Mouse (Mus musculus): ENCODE measurements around the gene Gm9887. TPM values are rescaled to one million over a fixed set of nuclear protein-coding genes. Genes with fewer than 3 reads are reported as not detected.

The Gm9887 gene
- 3.3 and 4.8 TPM in 2 replicates for polyA plus RNA-seq (2012; ENCODE audit: insufficient read depth, low replicate concordance)

DNA sequence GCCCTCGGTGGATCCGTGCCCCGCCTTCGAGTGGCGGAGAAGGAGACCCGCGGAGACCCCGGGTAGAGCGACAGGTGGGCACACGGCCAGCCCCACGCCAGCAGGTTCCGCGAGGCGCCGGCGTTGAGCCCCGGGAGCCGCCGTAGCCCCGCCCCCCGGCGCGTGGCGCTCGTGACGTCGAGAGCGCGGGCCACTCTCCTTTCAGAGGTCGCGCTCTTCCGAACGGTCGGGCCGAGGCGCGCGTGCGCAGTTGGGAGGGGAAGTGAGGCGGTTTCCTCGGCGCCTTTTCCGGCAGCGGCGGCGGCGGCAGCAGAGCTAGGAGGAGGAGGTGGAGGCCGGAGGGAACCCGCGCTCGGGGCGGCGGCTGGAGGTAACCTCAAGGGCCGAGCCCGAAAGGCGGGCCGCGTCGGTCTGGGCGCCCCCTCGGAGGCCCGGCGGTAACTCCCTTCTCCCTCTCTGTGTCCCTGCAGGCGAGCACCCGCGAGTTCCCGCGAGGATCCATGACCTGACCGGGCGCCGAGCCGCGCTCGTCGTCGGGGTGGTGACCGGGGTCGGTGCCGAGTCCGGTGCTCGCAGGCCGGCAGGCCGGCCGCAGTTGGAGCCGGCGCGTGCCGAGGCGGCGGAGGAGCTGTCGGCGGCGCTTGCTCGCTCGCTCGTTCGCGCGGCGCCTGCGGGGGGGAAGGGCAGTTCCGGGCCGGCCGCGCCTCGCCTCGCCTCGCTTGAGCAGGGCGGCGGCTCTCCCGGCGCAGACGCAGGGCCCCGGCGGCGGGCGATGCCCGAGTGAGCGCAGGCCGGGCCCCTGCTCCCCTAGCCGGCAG, at the start of gene Gm9887, which contains the start of gene Arf6:
Gm9887 (minus strand) TSS at position 605 of the 818 bp plus-strand sequence.
Arf6 (plus strand) TSS at position 297 of the 818 bp plus-strand sequence.
- H3K4me3 ChIP-seq (replicated peaks) = peak within 1 kb of the TSS; percentile 99
- peaks cover 29% of the 10 kb centered on the region for H3K4me1 ChIP-seq
- no peak for TF ChIP-seq GATA1 (IDR thresholded peaks at IDR 0.05; ENCODE audit: borderline replicate concordance, low read length)
- peaks cover 27% of the 10 kb centered on the region for H3K36me3 ChIP-seq (replicated peaks; ENCODE audit: low read length)
- no peaks in the 10 kb centered on the region for H3K27me3 ChIP-seq (replicated peaks)
- no peaks in the 10 kb centered on the region for H3K9me3 ChIP-seq

- no peak for TF ChIP-seq FLI1 (IDR thresholded peaks at IDR 0.05; ENCODE audit: low read length)
- no peak for TF ChIP-seq GATA1 (IDR thresholded peaks at IDR 0.05; ENCODE audit: borderline replicate concordance, low read length)
- no peaks in the 10 kb centered on the region for H3K9me3 ChIP-seq
- peaks cover 62% of the 10 kb centered on the region for H3K4me1 ChIP-seq
- H3K36me3 ChIP-seq (replicated peaks; ENCODE audit: low read length) = no peaks in the 10 kb centered on the region
- H3K4me3 ChIP-seq (replicated peaks) = no peak overlapping the region
- peaks cover 40% of the 10 kb centered on the region for H3K27me3 ChIP-seq (replicated peaks)
These were observed 48.5 kb upstream of the Gm9887 start for GRCm38 (mm10) chr12:69420716-69421115.

DNA sequence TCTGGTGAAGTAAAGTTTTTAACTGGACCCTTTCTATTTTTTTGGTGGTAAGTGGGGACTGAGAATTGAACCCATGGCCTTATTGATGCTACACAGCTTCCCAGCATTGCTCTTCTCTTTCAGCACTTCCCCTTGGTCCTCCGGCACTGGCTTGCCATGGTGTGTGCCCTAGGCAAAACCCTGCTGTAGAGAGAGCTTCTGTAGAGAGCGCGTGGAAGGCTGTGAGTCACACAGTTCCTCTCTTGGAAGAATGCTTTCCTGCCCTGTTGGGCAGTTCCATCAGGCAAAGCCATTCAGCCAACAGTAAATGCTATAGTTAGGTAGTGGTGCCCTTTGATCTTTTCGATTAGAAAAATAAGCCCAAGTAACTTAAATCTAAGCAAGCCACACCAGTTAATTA, 47.3 kb upstream of the Gm9887 start:
- H3K4me3 ChIP-seq (replicated peaks) = no peak overlapping the region
- no peaks in the 10 kb centered on the region for H3K9me3 ChIP-seq
- no peaks in the 10 kb centered on the region for H3K36me3 ChIP-seq (replicated peaks; ENCODE audit: low read length)
- no peak for TF ChIP-seq FLI1 (IDR thresholded peaks at IDR 0.05; ENCODE audit: low read length)
- TF ChIP-seq GATA1 (IDR thresholded peaks at IDR 0.05; ENCODE audit: borderline replicate concordance, low read length) = no peak
- H3K27me3 ChIP-seq (replicated peaks) = peaks cover 40% of the 10 kb centered on the region
- peaks cover 59% of the 10 kb centered on the region for H3K4me1 ChIP-seq

- no peaks in the 10 kb centered on the region for H3K36me3 ChIP-seq (replicated peaks; ENCODE audit: low read length)
- H3K9me3 ChIP-seq = no peaks in the 10 kb centered on the region
- H3K27me3 ChIP-seq (replicated peaks) = peaks cover 36% of the 10 kb centered on the region
- H3K4me1 ChIP-seq = peaks cover 55% of the 10 kb centered on the region
- H3K4me3 ChIP-seq (replicated peaks) = no peak overlapping the region
- no peak for TF ChIP-seq GATA1 (IDR thresholded peaks at IDR 0.05; ENCODE audit: borderline replicate concordance, low read length)
- no peak for TF ChIP-seq FLI1 (IDR thresholded peaks at IDR 0.05; ENCODE audit: low read length)
These were observed 46.9 kb upstream of the Gm9887 start for GRCm38 (mm10) chr12:69419017-69419605.

- H3K9me3 ChIP-seq = no peaks in the 10 kb centered on the region
- no peaks in the 10 kb centered on the region for H3K36me3 ChIP-seq (replicated peaks; ENCODE audit: low read length)
- peaks cover 36% of the 10 kb centered on the region for H3K27me3 ChIP-seq (replicated peaks)
- peaks cover 55% of the 10 kb centered on the region for H3K4me1 ChIP-seq
- TF ChIP-seq GATA1 (IDR thresholded peaks at IDR 0.05; ENCODE audit: borderline replicate concordance, low read length) (no peak), FLI1 (IDR thresholded peaks at IDR 0.05; ENCODE audit: low read length) (no peak)
- H3K4me3 ChIP-seq (replicated peaks) = peak overlapping the region; percentile 7
These were observed 46.3 kb upstream of the Gm9887 start for GRCm38 (mm10) chr12:69418606-69419005.

DNA sequence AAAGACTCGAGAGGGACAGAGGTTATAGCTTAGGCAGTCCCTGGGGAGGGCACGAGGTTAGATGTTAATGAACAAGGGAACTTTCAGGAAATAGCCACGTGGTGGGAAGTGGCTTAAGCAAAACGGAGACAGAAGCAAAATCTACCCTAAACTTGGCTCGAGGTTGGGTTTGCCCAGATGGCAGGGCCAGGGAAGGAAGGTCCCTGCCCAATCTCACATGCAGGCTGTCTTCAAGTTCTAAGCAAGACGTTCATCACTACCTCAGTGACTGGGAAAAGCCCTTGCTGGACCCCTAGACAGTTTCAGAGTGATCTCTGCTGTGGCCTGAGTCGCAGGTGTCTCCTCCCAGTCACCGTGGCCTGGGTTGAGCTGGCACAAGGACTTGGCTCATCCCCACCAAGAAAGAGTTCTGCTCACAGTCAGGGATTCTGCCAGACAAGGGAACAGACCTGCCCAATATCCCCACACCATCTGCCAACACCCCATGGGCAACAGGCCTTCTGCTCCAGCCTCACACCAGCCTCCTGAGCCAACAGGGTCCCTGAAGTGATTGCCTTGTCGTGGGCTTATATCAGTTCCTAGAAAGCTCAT, 45.5 kb upstream of the Gm9887 start:
- peaks cover 53% of the 10 kb centered on the region for H3K4me1 ChIP-seq

DNA sequence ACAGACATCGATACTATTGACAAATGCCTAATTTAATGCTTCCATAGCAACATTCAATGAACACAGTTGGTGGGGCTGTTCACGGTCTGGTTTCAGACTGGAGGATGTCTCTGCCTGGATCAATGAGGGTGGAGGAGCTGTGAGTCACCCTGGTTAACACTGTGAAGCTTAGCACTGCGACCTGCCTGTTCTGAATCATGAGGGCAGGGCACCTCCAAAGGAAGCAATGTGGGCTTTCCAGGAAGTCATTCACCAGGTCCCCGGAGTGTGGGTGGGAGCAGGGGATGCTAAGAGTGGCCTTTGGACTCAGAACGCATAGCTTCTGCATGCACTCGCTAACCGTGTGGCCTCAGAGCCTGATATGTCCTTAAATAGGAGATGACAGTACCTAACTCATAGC, 44.5 kb upstream of the Gm9887 start:
- no peaks in the 10 kb centered on the region for H3K9me3 ChIP-seq
- no peak for TF ChIP-seq GATA1 (IDR thresholded peaks at IDR 0.05; ENCODE audit: borderline replicate concordance, low read length)
- no peak for TF ChIP-seq FLI1 (IDR thresholded peaks at IDR 0.05; ENCODE audit: low read length)
- no peaks in the 10 kb centered on the region for H3K36me3 ChIP-seq (replicated peaks; ENCODE audit: low read length)
- no peak overlapping the region for H3K4me3 ChIP-seq (replicated peaks)
- H3K4me1 ChIP-seq = peaks cover 54% of the 10 kb centered on the region
- peaks cover 23% of the 10 kb centered on the region for H3K27me3 ChIP-seq (replicated peaks)

More for the DNA sequence above, 45.5 kb upstream of the Gm9887 start:
- Histone ChIP-seq H3K36me3 (replicated peaks; ENCODE audit: low read length) (no peaks in the 10 kb centered on the region), H3K27me3 (replicated peaks) (peaks cover 30% of the 10 kb centered on the region), H3K4me3 (replicated peaks) (no peak overlapping the region), H3K9me3 (no peaks in the 10 kb centered on the region)
- TF ChIP-seq GATA1 (IDR thresholded peaks at IDR 0.05; ENCODE audit: borderline replicate concordance, low read length) = no peak
- no peak for TF ChIP-seq FLI1 (IDR thresholded peaks at IDR 0.05; ENCODE audit: low read length)

GRCm38 (mm10) chr12:69414826-69415572, 42.7 kb upstream of the Gm9887 start:
- Histone ChIP-seq H3K4me1 (peaks cover 53% of the 10 kb centered on the region), H3K36me3 (replicated peaks; ENCODE audit: low read length) (no peaks in the 10 kb centered on the region), H3K9me3 (no peaks in the 10 kb centered on the region), H3K27me3 (replicated peaks) (peaks cover 12% of the 10 kb centered on the region), H3K4me3 (replicated peaks) (no peak overlapping the region)
- TF ChIP-seq GATA1 (IDR thresholded peaks at IDR 0.05; ENCODE audit: borderline replicate concordance, low read length) (no peak), FLI1 (IDR thresholded peaks at IDR 0.05; ENCODE audit: low read length) (no peak)

DNA sequence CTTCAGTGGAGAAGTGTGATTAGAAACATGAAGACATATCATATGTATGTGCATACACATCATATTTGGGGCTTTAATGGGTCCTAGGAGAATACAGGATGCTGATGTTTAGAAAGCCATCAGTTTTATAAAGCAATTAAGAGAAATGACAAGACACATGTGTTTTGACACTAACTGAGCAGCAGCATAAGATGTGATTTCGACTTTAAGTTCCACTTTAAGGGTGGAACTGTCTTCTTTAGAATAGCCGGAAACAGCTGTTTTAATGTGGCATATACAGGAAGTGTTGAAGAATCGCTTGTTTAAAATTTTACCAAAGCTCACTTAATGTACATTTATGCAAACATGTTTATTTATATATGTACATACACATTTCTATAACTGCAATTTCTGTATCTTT, 41.0 kb upstream of the Gm9887 start:
- no peaks in the 10 kb centered on the region for H3K36me3 ChIP-seq (replicated peaks; ENCODE audit: low read length)
- H3K9me3 ChIP-seq = no peaks in the 10 kb centered on the region
- H3K4me3 ChIP-seq (replicated peaks) = no peak overlapping the region
- TF ChIP-seq GATA1 (IDR thresholded peaks at IDR 0.05; ENCODE audit: borderline replicate concordance, low read length) (no peak), FLI1 (IDR thresholded peaks at IDR 0.05; ENCODE audit: low read length) (no peak)
- H3K27me3 ChIP-seq (replicated peaks) = peaks cover 13% of the 10 kb centered on the region
- peaks cover 38% of the 10 kb centered on the region for H3K4me1 ChIP-seq

Data from megakaryocyte, embryonic 14.5 days (primary cell).